Mouse (Mus musculus) MEL (cell line): ENCODE data around the gene Clec4e. TPM values are rescaled to one million over a fixed set of nuclear protein-coding genes. Genes with fewer than 3 reads are reported as not detected.
A peak's percentile ranks its signal among the peaks of the same experiment; 100 is the strongest.

ENCODE experiments used
- DNase-seq: peaks from one replicate; pipeline ENCODE4 v3.0.0; 2011; ENCODE audit warnings: low read depth, low spot score
- H3K27ac ChIP-seq: 2 replicates; pipeline ENCODE4 v1.5.1; 2012; ENCODE audit warnings: low read depth, mild to moderate bottlenecking, control low read depth, low read length, moderate library complexity; ENCODE audit not compliant: control insufficient read depth
- H3K27me3 ChIP-seq, 2 experiments: fragments of 150-350 bp in 1 of 2; sonication (generic) in 1 of 2; 2 replicates each; pipeline ENCODE4 v1.6.1; 2012; ENCODE audit warnings: low read length in 2 of 2, mild to moderate bottlenecking in 2 of 2, improper control_type of control experiment in 1 of 2, moderate library complexity in 1 of 2; ENCODE audit not compliant: insufficient read depth in 2 of 2, control insufficient read depth in 1 of 2
- H3K36me3 ChIP-seq, 2 experiments: 2 replicates each; pipeline ENCODE4 v1.6.1; 2012 to 2014; ENCODE audit warnings: low read length in 2 of 2, improper control_type of control experiment in 1 of 2, inconsistent platforms in 1 of 2, mild to moderate bottlenecking in 1 of 2; ENCODE audit not compliant: insufficient read depth in 2 of 2, control insufficient read depth in 1 of 2
- H3K4me1 ChIP-seq, 2 experiments: fragments of 150-350 bp in 1 of 2; sonication (generic) in 1 of 2; 2 replicates each; pipeline ENCODE4 v1.6.1; 2012; ENCODE audit warnings: low read length in 2 of 2, improper control_type of control experiment in 1 of 2, mild to moderate bottlenecking in 1 of 2; ENCODE audit not compliant: insufficient read depth in 2 of 2, control insufficient read depth in 1 of 2
- H3K4me3 ChIP-seq, 2 experiments: fragments of 150-350 bp in 1 of 2; sonication (generic) in 1 of 2; 2 replicates each; pipeline ENCODE4 v1.5.1; 2012; ENCODE audit warnings: low read depth in 2 of 2, low read length in 2 of 2, mild to moderate bottlenecking in 2 of 2, moderate library complexity in 2 of 2, control low read depth in 1 of 2, improper control_type of control experiment in 1 of 2; ENCODE audit not compliant: control insufficient read depth in 1 of 2, insufficient read depth in 1 of 2
- H3K79me2 ChIP-seq: 2 replicates; pipeline ENCODE4 v1.6.1; 2012; ENCODE audit warnings: mild to moderate bottlenecking, low read length, moderate library complexity; ENCODE audit not compliant: control insufficient read depth, poor library complexity, insufficient read depth
- H3K9ac ChIP-seq: 2 replicates; pipeline ENCODE4 v1.6.1; 2012; ENCODE audit warnings: low read depth, mild to moderate bottlenecking, control low read depth, low read length, moderate library complexity; ENCODE audit not compliant: control insufficient read depth, poor library complexity, severe bottlenecking
- H3K9me3 ChIP-seq: fragments of 150-350 bp; sonication (generic); replicated peaks from 2 replicates; pipeline ENCODE4 v1.6.1; 2012; ENCODE audit warnings: mild to moderate bottlenecking, low read length, improper control_type of control experiment, moderate library complexity; ENCODE audit not compliant: insufficient read depth
- CTCF ChIP-seq, 3 experiments: IDR thresholded peaks in 2 of 3; conservative IDR thresholded peaks in 1 of 3; 2 replicates each; pipeline ENCODE4 v1.5.1; 2011 to 2012; ENCODE audit warnings: low read length in 3 of 3, low read depth in 2 of 3, mild to moderate bottlenecking in 2 of 3, improper control_type of control experiment in 1 of 3, inconsistent platforms in 1 of 3, mixed read lengths in 1 of 3, moderate library complexity in 1 of 3; ENCODE audit not compliant: control insufficient read depth in 1 of 3, insufficient read depth in 1 of 3, poor library complexity in 1 of 3, severe bottlenecking in 1 of 3
- ELF1 ChIP-seq: IDR thresholded peaks from 2 replicates; pipeline ENCODE4 v1.6.1; 2014; ENCODE audit warnings: low read depth, mild to moderate bottlenecking, inconsistent platforms, low read length, improper control_type of control experiment, moderate library complexity
- EP300 ChIP-seq, 2 experiments: IDR thresholded peaks; 2 replicates each; pipeline ENCODE4 v1.6.1; 2011; ENCODE audit warnings: improper control_type of control experiment in 2 of 2, low read length in 2 of 2, low read depth in 1 of 2, mild to moderate bottlenecking in 1 of 2
- ETS1 ChIP-seq: IDR thresholded peaks from 2 replicates; pipeline ENCODE4 v1.6.1; 2012; ENCODE audit warnings: low read depth, mild to moderate bottlenecking, inconsistent platforms, low read length, improper control_type of control experiment, moderate library complexity
- GABPA ChIP-seq: IDR thresholded peaks from 2 replicates; pipeline ENCODE4 v1.6.1; 2012; ENCODE audit warnings: low read depth, mild to moderate bottlenecking, inconsistent platforms, low read length, improper control_type of control experiment, moderate library complexity
- GATA1 ChIP-seq: IDR thresholded peaks from 2 replicates; pipeline ENCODE4 v1.6.1; 2011; ENCODE audit warnings: low read depth, low read length, improper control_type of control experiment
- HCFC1 ChIP-seq: IDR thresholded peaks from 2 replicates; pipeline ENCODE4 v1.6.1; 2012; ENCODE audit warnings: low read depth, mild to moderate bottlenecking, inconsistent platforms, low read length, improper control_type of control experiment, moderate library complexity
- JUND ChIP-seq: IDR thresholded peaks from 2 replicates; pipeline ENCODE4 v1.6.1; 2011; ENCODE audit warnings: low read depth, mild to moderate bottlenecking, improper control_type of control experiment, low read length
- KAT2A ChIP-seq: conservative IDR thresholded peaks from 2 replicates; pipeline ENCODE4 v1.6.1; 2012; ENCODE audit warnings: low read depth, low read length, improper control_type of control experiment, inconsistent platforms
- MEF2A ChIP-seq: IDR thresholded peaks from 2 replicates; pipeline ENCODE4 v1.6.1; 2014; ENCODE audit warnings: low read depth, mild to moderate bottlenecking, inconsistent platforms, low read length, improper control_type of control experiment; ENCODE audit not compliant: poor library complexity, insufficient replicate concordance, severe bottlenecking; ENCODE audit errors: extremely low read depth
- MXI1 ChIP-seq: IDR thresholded peaks from 2 replicates; pipeline ENCODE4 v1.6.1; 2011; ENCODE audit warnings: mild to moderate bottlenecking, low read depth, low read length, improper control_type of control experiment
- MYC ChIP-seq: IDR thresholded peaks from 2 replicates; pipeline ENCODE4 v1.6.1; 2011; ENCODE audit warnings: low read depth, mild to moderate bottlenecking, low read length, improper control_type of control experiment, moderate library complexity
- NRF1 ChIP-seq: IDR thresholded peaks from 2 replicates; pipeline ENCODE4 v1.6.1; 2014; ENCODE audit warnings: low read depth, mild to moderate bottlenecking, inconsistent platforms, low read length, improper control_type of control experiment, moderate library complexity; ENCODE audit not compliant: poor library complexity, insufficient read depth, severe bottlenecking
- POLR2AphosphoS5 ChIP-seq: IDR thresholded peaks from 2 replicates; pipeline ENCODE4 v1.6.1; 2012; ENCODE audit warnings: low read depth, borderline replicate concordance, mild to moderate bottlenecking, inconsistent platforms, low read length, moderate library complexity, mixed read lengths
- RAD21 ChIP-seq: IDR thresholded peaks from 2 replicates; pipeline ENCODE4 v1.6.1; 2011; ENCODE audit warnings: mild to moderate bottlenecking, low read depth, low read length, improper control_type of control experiment
- RCOR1 ChIP-seq: IDR thresholded peaks from 2 replicates; pipeline ENCODE4 v1.6.1; 2012; ENCODE audit warnings: low read depth, mild to moderate bottlenecking, inconsistent platforms, low read length, improper control_type of control experiment
- SMC3 ChIP-seq: IDR thresholded peaks from 2 replicates; pipeline ENCODE4 v1.6.1; 2011; ENCODE audit warnings: low read depth, low read length, improper control_type of control experiment
- TAL1 ChIP-seq: IDR thresholded peaks from 2 replicates; pipeline ENCODE4 v1.6.1; 2012; ENCODE audit warnings: mild to moderate bottlenecking, inconsistent platforms, low read length, moderate library complexity, mixed read lengths
- UBTF ChIP-seq: IDR thresholded peaks from 2 replicates; pipeline ENCODE4 v1.6.1; 2012; ENCODE audit warnings: low read depth, mild to moderate bottlenecking, inconsistent platforms, low read length, improper control_type of control experiment, moderate library complexity, borderline replicate concordance; ENCODE audit not compliant: insufficient read depth
- USF1 ChIP-seq: IDR thresholded peaks from 2 replicates; pipeline ENCODE4 v1.6.1; 2014; ENCODE audit warnings: low read depth, mild to moderate bottlenecking, inconsistent platforms, low read length, improper control_type of control experiment, moderate library complexity
- USF2 ChIP-seq, 2 experiments: IDR thresholded peaks; 2 replicates each; pipeline ENCODE4 v1.6.1; 2011 to 2012; ENCODE audit warnings: improper control_type of control experiment in 2 of 2, low read length in 2 of 2, borderline replicate concordance in 1 of 2, inconsistent platforms in 1 of 2, low read depth in 1 of 2, mild to moderate bottlenecking in 1 of 2; ENCODE audit not compliant: insufficient read depth in 1 of 2
- ZC3H11A ChIP-seq: IDR thresholded peaks from 2 replicates; pipeline ENCODE4 v1.6.1; 2012; ENCODE audit warnings: low read depth, mild to moderate bottlenecking, inconsistent platforms, low read length, improper control_type of control experiment
- polyA plus RNA-seq, 2 experiments: library from polyadenylated mRNA; stranded (reverse) in 1 of 2; unstranded in 1 of 2; fragments of >175 nt in 1 of 2; fragments of >200 nt in 1 of 2; gene quantifications; 2 replicates each; pipeline versions ENCODE4 v1.2.1 to v1.2.4; 2012; ENCODE audit warnings: low replicate concordance in 2 of 2, low read depth in 1 of 2; ENCODE audit not compliant: insufficient read length in 2 of 2, insufficient read depth in 1 of 2, missing spikeins in 1 of 2
- total RNA-seq: library from RNA; depleted of rRNA; stranded (reverse); fragments of 300-350 nt; gene quantifications from 2 replicates; pipeline ENCODE4 v1.2.3, GENCODE M21; 2012

Gene Clec4e
- total and polyA plus RNA-seq, 3 experiments, result 0.23 to 0.40 TPM; not detected in 1

DNA sequence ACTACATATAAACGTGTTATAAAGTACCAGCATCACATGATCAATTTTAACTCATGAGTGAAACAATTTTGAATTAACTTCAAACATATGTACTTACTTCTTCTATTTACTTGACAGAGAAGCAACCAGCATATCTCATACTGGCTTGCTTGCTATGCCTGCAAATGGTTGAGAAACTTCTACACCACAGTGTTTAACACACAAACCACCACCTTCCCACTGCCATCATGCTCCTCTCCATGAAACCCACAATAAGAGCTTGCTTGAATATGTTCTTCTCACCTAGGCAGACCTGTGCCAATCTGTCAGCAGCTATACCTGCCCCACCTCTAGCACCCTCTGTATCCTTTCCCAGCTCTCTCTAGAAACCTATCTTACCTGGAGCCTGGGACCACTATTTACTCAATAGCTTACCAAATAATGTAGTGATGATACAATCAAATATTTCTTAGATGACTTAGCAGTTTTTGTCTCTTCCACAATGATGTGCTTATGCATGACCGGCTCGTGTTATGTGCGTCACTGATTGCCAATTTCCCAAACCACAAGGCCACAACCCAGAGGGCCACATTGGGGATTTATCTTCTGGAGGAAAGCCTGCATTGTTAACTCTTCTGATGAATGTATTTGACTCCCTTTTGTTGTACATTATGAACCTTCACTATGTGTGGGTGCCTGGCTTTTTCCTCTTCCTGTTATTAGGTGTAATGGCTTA lies 29.6 kb downstream of the Clec4e start:
- H3K9ac ChIP-seq, result no peak overlapping the region
- DNase-seq, result peak; percentile 32
- peaks cover 0 to 20% of the 10 kb centered on the region in 2 experiments; a peak in 2 of 4 replicates for H3K36me3 ChIP-seq
- H3K4me1 ChIP-seq, result peaks cover 7 to 16% of the 10 kb centered on the region in 2 experiments
- no peaks in the 10 kb centered on the region for H3K79me2 ChIP-seq
- H3K4me3 ChIP-seq, result no peak overlapping the region
- H3K27me3 ChIP-seq, result no peaks in the 10 kb centered on the region
- TF ChIP-seq EP300 (IDR thresholded peaks at IDR 0.05; ENCODE audit: low read depth in 1 of 2, low read length in 2 of 2) (peak in 1 of 2 experiments; percentile 33; a peak in 1 of 4 replicates), GATA1 (0 out of 2 replicates have a peak, but pooled peaks have one; percentile 8), MXI1 (no peak), ETS1 (no peak), NRF1 (no peak)
- TF ChIP-seq, all 39 proteins: peak for 2
- Histone ChIP-seq H3K9me3 (no peaks in the 10 kb centered on the region), H3K27ac (no peak overlapping the region)

DNA sequence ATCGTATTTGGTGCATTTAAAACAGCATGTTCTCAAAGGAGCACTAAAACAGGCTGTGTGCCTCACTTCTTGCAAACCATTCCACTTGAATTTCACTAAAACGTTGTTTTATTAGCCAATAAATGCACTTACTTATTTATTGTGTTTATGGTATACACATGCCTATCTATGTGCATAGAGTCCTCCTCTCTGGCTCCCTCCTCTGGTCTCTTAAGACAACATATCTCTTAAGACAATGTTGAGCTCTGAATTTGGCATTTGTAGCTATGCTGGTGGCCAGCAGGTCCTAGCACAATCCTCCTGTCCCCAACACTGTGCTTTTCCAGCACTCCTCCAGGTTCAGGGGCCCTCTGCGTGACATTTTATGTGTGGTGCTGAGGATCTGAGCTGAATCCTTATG lies 30.7 kb downstream of the Clec4e start:
- H3K4me3 ChIP-seq, result no peak overlapping the region
- no peak overlapping the region for H3K9ac ChIP-seq
- H3K27ac ChIP-seq, result no peak overlapping the region
- peaks cover 4 to 10% of the 10 kb centered on the region in 2 experiments for H3K4me1 ChIP-seq
- no peaks in the 10 kb centered on the region for H3K9me3 ChIP-seq
- H3K79me2 ChIP-seq, result no peaks in the 10 kb centered on the region
- no peaks in the 10 kb centered on the region for H3K27me3 ChIP-seq
- H3K36me3 ChIP-seq, result peaks cover 0 to 15% of the 10 kb centered on the region in 2 experiments; a peak in 2 of 4 replicates
- TF ChIP-seq USF1, result no peak
- peak in 2 of 3 experiments; percentile 37 to 65; a peak in 4 of 6 replicates for TF ChIP-seq CTCF (IDR thresholded peaks at IDR 0.05 in 2 of 3, conservative IDR thresholded peaks at IDR 0.05 in 1 of 3; ENCODE audit: control insufficient read depth in 1 of 3, insufficient read depth in 1 of 3, low read depth in 2 of 3, low read length in 3 of 3, poor library complexity in 1 of 3, severe bottlenecking in 1 of 3)
- peak; percentile 40 for TF ChIP-seq ZC3H11A
- TF ChIP-seq UBTF, result no peak
- no peak for TF ChIP-seq HCFC1
- peak; percentile 74 for TF ChIP-seq SMC3
- TF ChIP-seq MEF2A, result no peak
- TF ChIP-seq RAD21, result peak; percentile 47
- peak; percentile 68 for DNase-seq

DNA sequence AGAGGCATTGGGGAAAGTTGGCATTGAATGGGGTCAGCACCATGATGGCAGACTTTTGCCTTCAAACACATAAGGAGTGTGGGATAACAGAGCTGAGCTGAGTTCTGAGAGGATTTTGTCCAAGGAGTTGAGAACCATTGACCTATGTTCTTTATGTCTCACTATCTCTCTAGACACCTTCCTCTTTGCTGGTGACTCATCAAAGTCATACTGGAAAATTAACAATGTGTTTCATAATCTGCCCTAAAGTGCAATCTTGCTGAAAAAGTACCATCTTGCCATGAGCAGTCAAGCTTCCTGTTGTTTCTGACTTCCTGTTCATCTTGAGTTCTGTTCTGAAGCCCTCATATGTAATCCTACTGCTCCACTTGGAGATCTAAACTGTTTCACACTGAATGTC lies 36.9 kb downstream of the Clec4e start:
- Histone ChIP-seq H3K9ac (no peak overlapping the region), H3K79me2 (no peaks in the 10 kb centered on the region), H3K4me1 (peaks cover 5 to 11% of the 10 kb centered on the region in 2 experiments), H3K4me3 (no peak overlapping the region), H3K9me3 (no peaks in the 10 kb centered on the region), H3K27ac (peak overlapping the region; percentile 87), H3K27me3 (no peaks in the 10 kb centered on the region), H3K36me3 (peaks cover 0 to 15% of the 10 kb centered on the region in 2 experiments; a peak in 2 of 4 replicates)
- DNase-seq, result peak; percentile 88
- TF ChIP-seq RCOR1, result peak; percentile 66
- TF ChIP-seq ELF1, result peak; percentile 63; the same call in 1 of the 2 replicates
- no peak for TF ChIP-seq ZC3H11A
- TF ChIP-seq UBTF, result no peak
- TF ChIP-seq GATA1, result peak; percentile 91
- TF ChIP-seq USF2 (IDR thresholded peaks at IDR 0.05; ENCODE audit: borderline replicate concordance in 1 of 2, insufficient read depth in 1 of 2, low read depth in 1 of 2, low read length in 2 of 2), result no peak
- no peak for TF ChIP-seq GABPA
- peak; percentile 91 for TF ChIP-seq EP300 (IDR thresholded peaks at IDR 0.05; ENCODE audit: low read depth in 1 of 2, low read length in 2 of 2)
- TF ChIP-seq MYC, result peak; percentile 82
- TF ChIP-seq TAL1, result peak; percentile 86
- no peak for TF ChIP-seq SMC3
- TF ChIP-seq JUND, result peak; percentile 91
- no peak for TF ChIP-seq USF1
- no peak for TF ChIP-seq KAT2A
- TF ChIP-seq POLR2AphosphoS5, result no peak
